Mouse (Mus musculus): ENCODE measurements around the gene Tbcel.

Gene Tbcel

GRCm38 (mm10) chr9:42426661-42427358, 80.8 kb downstream of the Tbcel start:
- no peak overlapping the region for H3K4me3 ChIP-seq (replicated peaks; ENCODE audit: low read length)
- H3K9me3 ChIP-seq (ENCODE audit: low read length) = no peaks in the 10 kb centered on the region
- no peaks in the 10 kb centered on the region for H3K27me3 ChIP-seq (ENCODE audit: insufficient read depth, low read length)
- H3K4me1 ChIP-seq (replicated peaks; ENCODE audit: low read depth, low read length) = peaks cover 28% of the 10 kb centered on the region
- TF ChIP-seq NANOG (IDR thresholded peaks at IDR 0.05; ENCODE audit: borderline replicate concordance, low read length) = no peak
- no peak for TF ChIP-seq CTCF (conservative IDR thresholded peaks at IDR 0.05; ENCODE audit: low read length)
- no peak for TF ChIP-seq POU5F1 (IDR thresholded peaks at IDR 0.05; ENCODE audit: borderline replicate concordance, low read length)
- H3K36me3 ChIP-seq (ENCODE audit: insufficient read depth, low read length) = peaks cover 89% of the 10 kb centered on the region

- TF ChIP-seq POU5F1 (IDR thresholded peaks at IDR 0.05; ENCODE audit: borderline replicate concordance, low read length) (no peak), CTCF (conservative IDR thresholded peaks at IDR 0.05; ENCODE audit: low read length) (no peak)
- Histone ChIP-seq H3K9me3 (ENCODE audit: low read length) (no peaks in the 10 kb centered on the region), H3K27me3 (ENCODE audit: insufficient read depth, low read length) (no peaks in the 10 kb centered on the region), H3K4me3 (replicated peaks; ENCODE audit: low read length) (no peak overlapping the region), H3K36me3 (ENCODE audit: insufficient read depth, low read length) (peaks cover 82% of the 10 kb centered on the region), H3K4me1 (replicated peaks; ENCODE audit: low read depth, low read length) (peaks cover 50% of the 10 kb centered on the region)
Observed at GRCm38 (mm10) chr9:42423649-42424048, 84.0 kb downstream of the Tbcel start.

GRCm38 (mm10) chr9:42419687-42420086, 87.9 kb downstream of the Tbcel start:
- TF ChIP-seq POU5F1 (IDR thresholded peaks at IDR 0.05; ENCODE audit: borderline replicate concordance, low read length) = no peak
- no peaks in the 10 kb centered on the region for H3K9me3 ChIP-seq (ENCODE audit: low read length)
- H3K27me3 ChIP-seq (ENCODE audit: insufficient read depth, low read length) = no peaks in the 10 kb centered on the region

GRCm38 (mm10) chr9:42418786-42419185, 88.8 kb downstream of the Tbcel start:
- Histone ChIP-seq H3K4me1 (replicated peaks; ENCODE audit: low read depth, low read length) (peaks cover 70% of the 10 kb centered on the region), H3K36me3 (ENCODE audit: insufficient read depth, low read length) (peaks cover 79% of the 10 kb centered on the region), H3K27me3 (ENCODE audit: insufficient read depth, low read length) (no peaks in the 10 kb centered on the region), H3K4me3 (replicated peaks; ENCODE audit: low read length) (no peak overlapping the region), H3K9me3 (ENCODE audit: low read length) (no peaks in the 10 kb centered on the region)
- TF ChIP-seq CTCF (conservative IDR thresholded peaks at IDR 0.05; ENCODE audit: low read length) (no peak), POU5F1 (IDR thresholded peaks at IDR 0.05; ENCODE audit: borderline replicate concordance, low read length) (no peak), NANOG (IDR thresholded peaks at IDR 0.05; ENCODE audit: borderline replicate concordance, low read length) (no peak)

More at GRCm38 (mm10) chr9:42419687-42420086, 87.9 kb downstream of the Tbcel start:
- Histone ChIP-seq H3K36me3 (ENCODE audit: insufficient read depth, low read length) (peaks cover 77% of the 10 kb centered on the region), H3K4me1 (replicated peaks; ENCODE audit: low read depth, low read length) (peaks cover 68% of the 10 kb centered on the region), H3K4me3 (replicated peaks; ENCODE audit: low read length) (no peak overlapping the region)

- Histone ChIP-seq H3K36me3 (ENCODE audit: insufficient read depth, low read length) (peaks cover 85% of the 10 kb centered on the region), H3K9me3 (ENCODE audit: low read length) (no peaks in the 10 kb centered on the region), H3K27me3 (ENCODE audit: insufficient read depth, low read length) (no peaks in the 10 kb centered on the region), H3K4me3 (replicated peaks; ENCODE audit: low read length) (no peak overlapping the region), H3K4me1 (replicated peaks; ENCODE audit: low read depth, low read length) (peaks cover 73% of the 10 kb centered on the region)
- no peak for TF ChIP-seq POU5F1 (IDR thresholded peaks at IDR 0.05; ENCODE audit: borderline replicate concordance, low read length)
- TF ChIP-seq NANOG (IDR thresholded peaks at IDR 0.05; ENCODE audit: borderline replicate concordance, low read length) = no peak
- TF ChIP-seq CTCF (conservative IDR thresholded peaks at IDR 0.05; ENCODE audit: low read length) = no peak
Observed at GRCm38 (mm10) chr9:42417352-42417952, 90.2 kb downstream of the Tbcel start.

- Histone ChIP-seq H3K4me1 (replicated peaks; ENCODE audit: low read depth, low read length) (peaks cover 63% of the 10 kb centered on the region), H3K27me3 (ENCODE audit: insufficient read depth, low read length) (no peaks in the 10 kb centered on the region), H3K9me3 (ENCODE audit: low read length) (no peaks in the 10 kb centered on the region), H3K4me3 (replicated peaks; ENCODE audit: low read length) (no peak overlapping the region), H3K36me3 (ENCODE audit: insufficient read depth, low read length) (peaks cover 64% of the 10 kb centered on the region)
- TF ChIP-seq POU5F1 (IDR thresholded peaks at IDR 0.05; ENCODE audit: borderline replicate concordance, low read length) = no peak
- TF ChIP-seq CTCF (conservative IDR thresholded peaks at IDR 0.05; ENCODE audit: low read length) = no peak
- TF ChIP-seq NANOG (IDR thresholded peaks at IDR 0.05; ENCODE audit: borderline replicate concordance, low read length) = no peak
Observed at GRCm38 (mm10) chr9:42415184-42415583, 92.4 kb downstream of the Tbcel start.

GRCm38 (mm10) chr9:42413345-42413744, 94.3 kb downstream of the Tbcel start:
- TF ChIP-seq CTCF (conservative IDR thresholded peaks at IDR 0.05; ENCODE audit: low read length) (no peak), NANOG (IDR thresholded peaks at IDR 0.05; ENCODE audit: borderline replicate concordance, low read length) (no peak)
- no peak overlapping the region for H3K4me3 ChIP-seq (replicated peaks; ENCODE audit: low read length)
- H3K9me3 ChIP-seq (ENCODE audit: low read length) = no peaks in the 10 kb centered on the region
- peaks cover 52% of the 10 kb centered on the region for H3K36me3 ChIP-seq (ENCODE audit: insufficient read depth, low read length)
- H3K27me3 ChIP-seq (ENCODE audit: insufficient read depth, low read length) = no peaks in the 10 kb centered on the region
- H3K4me1 ChIP-seq (replicated peaks; ENCODE audit: low read depth, low read length) = peaks cover 51% of the 10 kb centered on the region

GRCm38 (mm10) chr9:42411296-42411695, 96.3 kb downstream of the Tbcel start:
- H3K27me3 ChIP-seq (ENCODE audit: insufficient read depth, low read length) = 0 out of 2 replicates have a peak, but pooled peaks cover 3% of the 10 kb centered on the region
- peaks cover 36% of the 10 kb centered on the region for H3K4me1 ChIP-seq (replicated peaks; ENCODE audit: low read depth, low read length)
- no peak overlapping the region for H3K4me3 ChIP-seq (replicated peaks; ENCODE audit: low read length)
- H3K9me3 ChIP-seq (ENCODE audit: low read length) = no peaks in the 10 kb centered on the region
- peaks cover 39% of the 10 kb centered on the region for H3K36me3 ChIP-seq (ENCODE audit: insufficient read depth, low read length)
- TF ChIP-seq NANOG (IDR thresholded peaks at IDR 0.05; ENCODE audit: borderline replicate concordance, low read length) (no peak), CTCF (conservative IDR thresholded peaks at IDR 0.05; ENCODE audit: low read length) (no peak), POU5F1 (IDR thresholded peaks at IDR 0.05; ENCODE audit: borderline replicate concordance, low read length) (no peak)

- no peaks in the 10 kb centered on the region for H3K36me3 ChIP-seq (ENCODE audit: insufficient read depth, low read length)
- no peaks in the 10 kb centered on the region for H3K4me1 ChIP-seq (replicated peaks; ENCODE audit: low read depth, low read length)
- H3K4me3 ChIP-seq (replicated peaks; ENCODE audit: low read length) = no peak overlapping the region
- 0 out of 2 replicates have a peak, but pooled peaks cover 3% of the 10 kb centered on the region for H3K27me3 ChIP-seq (ENCODE audit: insufficient read depth, low read length)
- H3K9me3 ChIP-seq (ENCODE audit: low read length) = no peaks in the 10 kb centered on the region
- no peak for TF ChIP-seq NANOG (IDR thresholded peaks at IDR 0.05; ENCODE audit: borderline replicate concordance, low read length)
- no peak for TF ChIP-seq CTCF (conservative IDR thresholded peaks at IDR 0.05; ENCODE audit: low read length)
- TF ChIP-seq POU5F1 (IDR thresholded peaks at IDR 0.05; ENCODE audit: borderline replicate concordance, low read length) = no peak
Observed at GRCm38 (mm10) chr9:42405736-42406135, 101.9 kb downstream of the Tbcel start.
